Mouse (Mus musculus) myocyte (in vitro differentiated cells): ENCODE measurements at regions not wholly inside any gene's neighbourhood (a gene's known extent, or its start where the extent isn't known, plus 50 kb on each side); places are given as distances from the start of the nearest gene placed in this dataset.

ENCODE experiments used
- CEBPB ChIP-seq: IDR thresholded peaks from 2 replicates; pipeline ENCODE4 v1.6.1; 2011; ENCODE audit warnings: mild to moderate bottlenecking, moderate library complexity; ENCODE audit not compliant: poor library complexity, insufficient read depth, severe bottlenecking
- MYOD1 ChIP-seq, 3 experiments: IDR thresholded peaks; one replicate each; pipeline ENCODE4 v1.6.1; 2011; ENCODE audit warnings: control low read depth in 2 of 3, low read depth in 2 of 3, mild to moderate bottlenecking in 2 of 3, moderate library complexity in 1 of 3; ENCODE audit not compliant: insufficient read length in 2 of 3, control insufficient read depth in 1 of 3
- POLR2A ChIP-seq: IDR thresholded peaks from one replicate; pipeline ENCODE4 v1.6.1; 2011; ENCODE audit warnings: low read depth, mild to moderate bottlenecking, control low read depth, moderate library complexity; ENCODE audit not compliant: insufficient read length
- REST ChIP-seq: IDR thresholded peaks from one replicate; pipeline ENCODE4 v1.6.1; 2011; ENCODE audit warnings: mild to moderate bottlenecking, control low read depth, moderate library complexity; ENCODE audit not compliant: insufficient read depth, insufficient read length

GRCm38 (mm10) chr5:118428323-118429095 lies 132.0 kb upstream of the Med13l start:
- TF ChIP-seq POLR2A (no peak), REST (no peak), CEBPB (no peak), MYOD1 (IDR thresholded peaks at IDR 0.05; ENCODE audit: control insufficient read depth in 1 of 3, insufficient read length in 2 of 3, low read depth in 2 of 3) (no peak)
